Mouse (Mus musculus): ENCODE measurements around the gene Plpp3. TPM values are rescaled to one million over a fixed set of nuclear protein-coding genes. Genes with fewer than 3 reads are reported as not detected.

Gene Plpp3
- polyA plus RNA-seq, 1 experiment from 2014 or later: 48.6 TPM

GRCm38 (mm10) chr4:105225512-105225911, 68.4 kb downstream of the Plpp3 start:
- Histone ChIP-seq H3K4me2 (ENCODE audit: low read length) (no peak overlapping the region), H3K27ac (ENCODE audit: low read depth, low read length) (no peak overlapping the region), H3K9me3 (replicated peaks; ENCODE audit: control insufficient read depth, low read length) (no peaks in the 10 kb centered on the region), H3K36me3 (ENCODE audit: control insufficient read depth, insufficient read depth, low read length) (peaks cover 75% of the 10 kb centered on the region), H3K9ac (ENCODE audit: low read length) (no peak overlapping the region), H3K4me3 (ENCODE audit: low read depth, low read length) (no peak overlapping the region), H3K4me1 (ENCODE audit: control insufficient read depth, insufficient read depth, low read length) (no peaks in the 10 kb centered on the region), H3K27me3 (replicated peaks; ENCODE audit: control insufficient read depth, insufficient read depth, low read length) (no peaks in the 10 kb centered on the region)
- 75% methylated on average over 2 of the region's 2 CpGs for WGBS
- ATAC-seq: no peak
- no peak for DNase-seq (ENCODE audit: low spot score)

GRCm38 (mm10) chr4:105226351-105226750, 69.2 kb downstream of the Plpp3 start:
- Histone ChIP-seq H3K9ac (ENCODE audit: low read length) (no peak overlapping the region), H3K27me3 (replicated peaks; ENCODE audit: control insufficient read depth, insufficient read depth, low read length) (no peaks in the 10 kb centered on the region), H3K36me3 (ENCODE audit: control insufficient read depth, insufficient read depth, low read length) (peaks cover 76% of the 10 kb centered on the region), H3K27ac (ENCODE audit: low read depth, low read length) (no peak overlapping the region), H3K4me2 (ENCODE audit: low read length) (no peak overlapping the region), H3K4me1 (ENCODE audit: control insufficient read depth, insufficient read depth, low read length) (no peaks in the 10 kb centered on the region), H3K4me3 (ENCODE audit: low read depth, low read length) (no peak overlapping the region), H3K9me3 (replicated peaks; ENCODE audit: control insufficient read depth, low read length) (no peaks in the 10 kb centered on the region)
- ATAC-seq (no peak), DNase-seq (ENCODE audit: low spot score) (no peak)
- 89% methylated on average over 6 of the region's 6 CpGs for WGBS

- no peak for DNase-seq (ENCODE audit: low spot score)
- H3K9ac ChIP-seq (ENCODE audit: low read length): no peak overlapping the region
- no peak for ATAC-seq
These were observed 73.0 kb downstream of the Plpp3 start for GRCm38 (mm10) chr4:105230127-105230526.

GRCm38 (mm10) chr4:105240233-105240632, 83.1 kb downstream of the Plpp3 start:
- no peaks in the 10 kb centered on the region for H3K9me3 ChIP-seq (replicated peaks; ENCODE audit: control insufficient read depth, low read length)

More at GRCm38 (mm10) chr4:105230127-105230526, 73.0 kb downstream of the Plpp3 start:
- Histone ChIP-seq H3K4me1 (ENCODE audit: control insufficient read depth, insufficient read depth, low read length) (no peaks in the 10 kb centered on the region), H3K9me3 (replicated peaks; ENCODE audit: control insufficient read depth, low read length) (no peaks in the 10 kb centered on the region), H3K27me3 (replicated peaks; ENCODE audit: control insufficient read depth, insufficient read depth, low read length) (no peaks in the 10 kb centered on the region), H3K36me3 (ENCODE audit: control insufficient read depth, insufficient read depth, low read length) (peaks cover 57% of the 10 kb centered on the region), H3K4me3 (ENCODE audit: low read depth, low read length) (no peak overlapping the region), H3K27ac (ENCODE audit: low read depth, low read length) (no peak overlapping the region), H3K4me2 (ENCODE audit: low read length) (no peak overlapping the region)
- 94% methylated on average over 8 of the region's 8 CpGs for WGBS

GRCm38 (mm10) chr4:105244931-105245330, 87.8 kb downstream of the Plpp3 start:
- 73% methylated on average over 10 of the region's 10 CpGs for WGBS
- no peaks in the 10 kb centered on the region for H3K9me3 ChIP-seq (replicated peaks; ENCODE audit: control insufficient read depth, low read length)
- no peak for ATAC-seq
- no peaks in the 10 kb centered on the region for H3K36me3 ChIP-seq (ENCODE audit: control insufficient read depth, insufficient read depth, low read length)
- peak overlapping the region; percentile 74; the same call in 1 of the 2 replicates for H3K27ac ChIP-seq (ENCODE audit: low read depth, low read length)
- H3K4me2 ChIP-seq (ENCODE audit: low read length): peak overlapping the region; percentile 54
- H3K4me1 ChIP-seq (ENCODE audit: control insufficient read depth, insufficient read depth, low read length): peaks cover 14% of the 10 kb centered on the region; the same call in 1 of the 2 replicates
- no peaks in the 10 kb centered on the region for H3K27me3 ChIP-seq (replicated peaks; ENCODE audit: control insufficient read depth, insufficient read depth, low read length)
- H3K4me3 ChIP-seq (ENCODE audit: low read depth, low read length): no peak overlapping the region
- peak overlapping the region; percentile 71 for H3K9ac ChIP-seq (ENCODE audit: low read length)
- DNase-seq (ENCODE audit: low spot score): no peak

More at GRCm38 (mm10) chr4:105240233-105240632, 83.1 kb downstream of the Plpp3 start:
- Histone ChIP-seq H3K4me3 (ENCODE audit: low read depth, low read length) (no peak overlapping the region), H3K9ac (ENCODE audit: low read length) (no peak overlapping the region), H3K27me3 (replicated peaks; ENCODE audit: control insufficient read depth, insufficient read depth, low read length) (no peaks in the 10 kb centered on the region), H3K4me1 (ENCODE audit: control insufficient read depth, insufficient read depth, low read length) (peaks cover 2% of the 10 kb centered on the region; the same call in 1 of the 2 replicates), H3K4me2 (ENCODE audit: low read length) (no peak overlapping the region), H3K36me3 (ENCODE audit: control insufficient read depth, insufficient read depth, low read length) (no peaks in the 10 kb centered on the region), H3K27ac (ENCODE audit: low read depth, low read length) (no peak overlapping the region)
- no peak for ATAC-seq
- 23% methylated on average over 7 of the region's 7 CpGs for WGBS
- DNase-seq (ENCODE audit: low spot score): no peak

- ATAC-seq: peak; percentile 96
- Histone ChIP-seq H3K9me3 (replicated peaks; ENCODE audit: control insufficient read depth, low read length) (no peaks in the 10 kb centered on the region), H3K9ac (ENCODE audit: low read length) (peak overlapping the region; percentile 71), H3K4me3 (ENCODE audit: low read depth, low read length) (peak overlapping the region; percentile 16), H3K27ac (ENCODE audit: low read depth, low read length) (peak overlapping the region; percentile 74), H3K27me3 (replicated peaks; ENCODE audit: control insufficient read depth, insufficient read depth, low read length) (no peaks in the 10 kb centered on the region), H3K36me3 (ENCODE audit: control insufficient read depth, insufficient read depth, low read length) (no peaks in the 10 kb centered on the region), H3K4me1 (ENCODE audit: control insufficient read depth, insufficient read depth, low read length) (peaks cover 14% of the 10 kb centered on the region; the same call in 1 of the 2 replicates), H3K4me2 (ENCODE audit: low read length) (peak overlapping the region; percentile 54)
- WGBS: 1% methylated on average over 18 of the region's 18 CpGs
- peak; percentile 89 for DNase-seq (ENCODE audit: low spot score)
These were observed 88.4 kb downstream of the Plpp3 start for GRCm38 (mm10) chr4:105245479-105245944.

- Histone ChIP-seq H3K27ac (ENCODE audit: low read depth, low read length) (peak overlapping the region; percentile 74; the same call in 1 of the 2 replicates), H3K27me3 (replicated peaks; ENCODE audit: control insufficient read depth, insufficient read depth, low read length) (no peaks in the 10 kb centered on the region), H3K4me1 (ENCODE audit: control insufficient read depth, insufficient read depth, low read length) (peaks cover 14% of the 10 kb centered on the region; the same call in 1 of the 2 replicates), H3K9ac (ENCODE audit: low read length) (peak overlapping the region; percentile 71; the same call in 1 of the 2 replicates), H3K36me3 (ENCODE audit: control insufficient read depth, insufficient read depth, low read length) (no peaks in the 10 kb centered on the region), H3K9me3 (replicated peaks; ENCODE audit: control insufficient read depth, low read length) (no peaks in the 10 kb centered on the region), H3K4me3 (ENCODE audit: low read depth, low read length) (no peak overlapping the region), H3K4me2 (ENCODE audit: low read length) (no peak overlapping the region)
- DNase-seq (ENCODE audit: low spot score) (no peak), ATAC-seq (no peak)
- WGBS: 87% methylated on average over 7 of the region's 7 CpGs
These were observed 89.2 kb downstream of the Plpp3 start for GRCm38 (mm10) chr4:105246331-105246730.

- Histone ChIP-seq H3K27me3 (replicated peaks; ENCODE audit: control insufficient read depth, insufficient read depth, low read length) (no peaks in the 10 kb centered on the region), H3K36me3 (ENCODE audit: control insufficient read depth, insufficient read depth, low read length) (no peaks in the 10 kb centered on the region), H3K4me3 (ENCODE audit: low read depth, low read length) (no peak overlapping the region), H3K9ac (ENCODE audit: low read length) (no peak overlapping the region), H3K4me2 (ENCODE audit: low read length) (no peak overlapping the region), H3K9me3 (replicated peaks; ENCODE audit: control insufficient read depth, low read length) (no peaks in the 10 kb centered on the region), H3K4me1 (ENCODE audit: control insufficient read depth, insufficient read depth, low read length) (peaks cover 14% of the 10 kb centered on the region; the same call in 1 of the 2 replicates), H3K27ac (ENCODE audit: low read depth, low read length) (no peak overlapping the region)
- no peak for ATAC-seq
- DNase-seq (ENCODE audit: low spot score): no peak
- 72% methylated on average over 1 of the region's 1 CpGs for WGBS
These were observed 91.0 kb downstream of the Plpp3 start for GRCm38 (mm10) chr4:105248161-105248560.

GRCm38 (mm10) chr4:105249283-105249682, 92.1 kb downstream of the Plpp3 start:
- H3K4me3 ChIP-seq (ENCODE audit: low read depth, low read length): no peak overlapping the region
- ATAC-seq (no peak), DNase-seq (ENCODE audit: low spot score) (no peak)
- no peaks in the 10 kb centered on the region for H3K9me3 ChIP-seq (replicated peaks; ENCODE audit: control insufficient read depth, low read length)
- H3K36me3 ChIP-seq (ENCODE audit: control insufficient read depth, insufficient read depth, low read length): no peaks in the 10 kb centered on the region
- H3K4me1 ChIP-seq (ENCODE audit: control insufficient read depth, insufficient read depth, low read length): peaks cover 14% of the 10 kb centered on the region; the same call in 1 of the 2 replicates
- no peak overlapping the region for H3K9ac ChIP-seq (ENCODE audit: low read length)
- no peak overlapping the region for H3K27ac ChIP-seq (ENCODE audit: low read depth, low read length)
- no peak overlapping the region for H3K4me2 ChIP-seq (ENCODE audit: low read length)
- H3K27me3 ChIP-seq (replicated peaks; ENCODE audit: control insufficient read depth, insufficient read depth, low read length): no peaks in the 10 kb centered on the region
- WGBS: 51% methylated on average over 4 of the region's 4 CpGs
